Mouse (Mus musculus): ENCODE measurements at regions not wholly inside any gene's neighbourhood (a gene's known extent, or its start where the extent isn't known, plus 50 kb on each side); places are given as distances from the start of the nearest gene placed in this dataset.

- H3K9ac ChIP-seq (replicated peaks; ENCODE audit: low read length): no peak overlapping the region
- 91% methylated on average over 1 of the region's 1 CpGs for WGBS
- H3K9me3 ChIP-seq (ENCODE audit: low read length): no peaks in the 10 kb centered on the region
- no peak overlapping the region for H3K4me3 ChIP-seq (ENCODE audit: low read length)
- no peak overlapping the region for H3K27ac ChIP-seq
- no peaks in the 10 kb centered on the region for H3K27me3 ChIP-seq (ENCODE audit: insufficient read depth, low read length)
- no peak overlapping the region for H3K4me2 ChIP-seq (ENCODE audit: low read depth, low read length)
- H3K4me1 ChIP-seq (ENCODE audit: insufficient read depth, low read length): no peaks in the 10 kb centered on the region
- DNase-seq (ENCODE audit: low spot score) (no peak), ATAC-seq (no peak)
- no peak for TF ChIP-seq CTCF (IDR thresholded peaks at IDR 0.05; ENCODE audit: low read depth)
- H3K36me3 ChIP-seq (ENCODE audit: insufficient read depth, low read length): no peaks in the 10 kb centered on the region
Observed at GRCm38 (mm10) chr19:56665972-56666371, 56.0 kb upstream of the Adrb1 start.

- H3K36me3 ChIP-seq (ENCODE audit: insufficient read depth, low read length): no peaks in the 10 kb centered on the region
- 92% methylated on average over 2 of the region's 2 CpGs for WGBS
- no peaks in the 10 kb centered on the region for H3K27me3 ChIP-seq (ENCODE audit: insufficient read depth, low read length)
- DNase-seq (ENCODE audit: low spot score): no peak
- no peak for TF ChIP-seq CTCF (IDR thresholded peaks at IDR 0.05; ENCODE audit: low read depth)
- H3K4me3 ChIP-seq (ENCODE audit: low read length): no peak overlapping the region
- H3K9me3 ChIP-seq (ENCODE audit: low read length): no peaks in the 10 kb centered on the region
- ATAC-seq: no peak
- no peaks in the 10 kb centered on the region for H3K4me1 ChIP-seq (ENCODE audit: insufficient read depth, low read length)
- H3K4me2 ChIP-seq (ENCODE audit: low read depth, low read length): no peak overlapping the region
- H3K27ac ChIP-seq: no peak overlapping the region
- no peak overlapping the region for H3K9ac ChIP-seq (replicated peaks; ENCODE audit: low read length)
Observed at GRCm38 (mm10) chr19:56667903-56668302, 54.1 kb upstream of the Adrb1 start.

- WGBS: 56% methylated on average over 7 of the region's 7 CpGs
- H3K4me3 ChIP-seq (ENCODE audit: low read length): no peak overlapping the region
- H3K9me3 ChIP-seq (ENCODE audit: low read length): no peaks in the 10 kb centered on the region
- no peak for TF ChIP-seq CTCF (IDR thresholded peaks at IDR 0.05; ENCODE audit: low read depth)
- no peak overlapping the region for H3K27ac ChIP-seq
- H3K4me2 ChIP-seq (ENCODE audit: low read depth, low read length): no peak overlapping the region
- no peaks in the 10 kb centered on the region for H3K36me3 ChIP-seq (ENCODE audit: insufficient read depth, low read length)
- H3K27me3 ChIP-seq (ENCODE audit: insufficient read depth, low read length): no peaks in the 10 kb centered on the region
- H3K9ac ChIP-seq (replicated peaks; ENCODE audit: low read length): no peak overlapping the region
- no peaks in the 10 kb centered on the region for H3K4me1 ChIP-seq (ENCODE audit: insufficient read depth, low read length)
- no peak for ATAC-seq
- no peak for DNase-seq (ENCODE audit: low spot score)
Observed at GRCm38 (mm10) chr19:56668991-56669390, 53.0 kb upstream of the Adrb1 start.

GRCm38 (mm10) chr19:56669468-56669867, 52.5 kb upstream of the Adrb1 start:
- no peak for TF ChIP-seq CTCF (IDR thresholded peaks at IDR 0.05; ENCODE audit: low read depth)
- H3K27me3 ChIP-seq (ENCODE audit: insufficient read depth, low read length): no peaks in the 10 kb centered on the region
- no peak for ATAC-seq
- no peak overlapping the region for H3K27ac ChIP-seq
- no peak overlapping the region for H3K4me3 ChIP-seq (ENCODE audit: low read length)
- H3K9ac ChIP-seq (replicated peaks; ENCODE audit: low read length): no peak overlapping the region
- H3K4me2 ChIP-seq (ENCODE audit: low read depth, low read length): no peak overlapping the region
- no peaks in the 10 kb centered on the region for H3K36me3 ChIP-seq (ENCODE audit: insufficient read depth, low read length)
- 55% methylated on average over 7 of the region's 7 CpGs for WGBS
- no peak for DNase-seq (ENCODE audit: low spot score)
- H3K9me3 ChIP-seq (ENCODE audit: low read length): no peaks in the 10 kb centered on the region
- H3K4me1 ChIP-seq (ENCODE audit: insufficient read depth, low read length): no peaks in the 10 kb centered on the region
